Mouse (Mus musculus): ENCODE measurements around the gene Afap1. TPM values are rescaled to one million over a fixed set of nuclear protein-coding genes. Genes with fewer than 3 reads are reported as not detected.

Gene Afap1
- polyA plus RNA-seq, 1 experiment from 2014 or later, result 21.6 TPM

GRCm38 (mm10) chr5:35920557-35920956 lies 27.4 kb downstream of the Afap1 start:
- H3K4me1 ChIP-seq, result peaks cover 85% of the 10 kb centered on the region
- no peaks in the 10 kb centered on the region for H3K9me3 ChIP-seq (replicated peaks)
- H3K27me3 ChIP-seq (ENCODE audit: low read depth, poor library complexity, severe bottlenecking), result no peaks in the 10 kb centered on the region
- H3K4me3 ChIP-seq, result no peak overlapping the region
- H3K27ac ChIP-seq (replicated peaks), result peak overlapping the region; percentile 84
- DNase-seq (ENCODE audit: low spot score), result no peak
- no peaks in the 10 kb centered on the region for H3K36me3 ChIP-seq

- Histone ChIP-seq H3K36me3 (no peaks in the 10 kb centered on the region), H3K27me3 (ENCODE audit: low read depth, poor library complexity, severe bottlenecking) (no peaks in the 10 kb centered on the region), H3K4me1 (peaks cover 85% of the 10 kb centered on the region), H3K9me3 (replicated peaks) (no peaks in the 10 kb centered on the region), H3K4me3 (no peak overlapping the region), H3K27ac (replicated peaks) (peak overlapping the region; percentile 84)
- no peak for DNase-seq (ENCODE audit: low spot score)
- 80% methylated on average over 6 of the region's 6 CpGs for WGBS
These were observed 28.0 kb downstream of the Afap1 start for GRCm38 (mm10) chr5:35921141-35921540.

DNA sequence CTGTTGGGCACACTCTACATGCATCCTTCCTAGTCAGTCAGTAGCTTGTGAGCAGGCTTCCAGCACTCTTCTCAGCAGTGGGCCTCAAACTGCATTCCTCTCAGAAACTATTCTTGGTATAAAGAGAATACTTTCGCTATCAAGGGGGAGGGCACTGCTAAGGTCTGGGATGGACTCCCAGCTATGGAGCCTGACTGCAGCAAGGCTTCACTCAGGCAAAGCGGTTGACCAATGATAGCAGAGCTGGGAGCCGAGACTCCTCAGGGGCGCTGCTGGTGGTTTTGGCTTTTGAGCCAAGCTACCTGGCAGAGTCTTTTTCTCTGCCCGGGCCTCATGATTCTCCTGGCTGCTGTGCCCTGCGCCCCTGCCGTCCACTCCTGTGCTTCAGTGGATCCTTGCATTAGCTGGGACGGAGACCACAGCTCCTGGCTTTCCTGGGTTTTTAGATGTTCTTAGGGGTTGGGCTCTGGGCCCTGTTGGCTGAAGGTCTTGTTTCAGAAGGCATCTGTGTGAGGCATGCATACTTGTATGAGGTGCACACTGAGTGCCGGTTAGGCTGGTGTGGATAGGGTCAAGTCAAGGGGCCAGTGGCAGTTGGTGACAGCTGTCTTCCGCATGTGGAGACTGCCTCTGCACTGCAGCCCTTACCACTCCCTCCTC lies 28.6 kb downstream of the Afap1 start:
- Histone ChIP-seq H3K36me3 (no peaks in the 10 kb centered on the region), H3K9me3 (replicated peaks) (no peaks in the 10 kb centered on the region), H3K27me3 (ENCODE audit: low read depth, poor library complexity, severe bottlenecking) (no peaks in the 10 kb centered on the region), H3K27ac (replicated peaks) (peak overlapping the region; percentile 84), H3K4me3 (no peak overlapping the region), H3K4me1 (peaks cover 85% of the 10 kb centered on the region)
- 47% methylated on average over 10 of the region's 10 CpGs for WGBS
- peak; percentile 35 for DNase-seq (ENCODE audit: low spot score)

DNA sequence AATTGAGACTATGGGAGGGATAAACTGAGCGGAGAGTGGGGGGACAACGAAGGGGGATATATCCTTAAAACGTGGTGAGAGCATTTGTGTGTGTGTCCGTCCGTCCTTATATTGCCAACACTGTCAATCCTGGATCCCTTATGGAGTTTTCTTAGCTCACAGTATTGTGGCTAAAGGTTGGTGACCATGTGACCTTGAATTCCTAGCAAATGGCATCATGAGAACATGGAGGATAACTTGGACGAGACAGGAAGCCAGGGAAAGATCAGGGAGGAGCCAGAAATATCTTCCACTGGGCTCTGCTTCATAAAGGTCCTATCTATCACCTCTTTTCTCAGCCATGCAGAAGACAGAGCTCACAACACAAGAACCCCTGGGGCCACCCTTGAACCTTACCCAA lies 30.3 kb downstream of the Afap1 start:
- peaks cover 86% of the 10 kb centered on the region for H3K4me1 ChIP-seq
- no peak for DNase-seq (ENCODE audit: low spot score)
- H3K27me3 ChIP-seq (ENCODE audit: low read depth, poor library complexity, severe bottlenecking), result no peaks in the 10 kb centered on the region
- no peaks in the 10 kb centered on the region for H3K9me3 ChIP-seq (replicated peaks)
- H3K4me3 ChIP-seq, result no peak overlapping the region
- no peak overlapping the region for H3K27ac ChIP-seq (replicated peaks)
- H3K36me3 ChIP-seq, result no peaks in the 10 kb centered on the region
- WGBS, result 91% methylated on average over 6 of the region's 6 CpGs

- Histone ChIP-seq H3K36me3 (no peaks in the 10 kb centered on the region), H3K27me3 (ENCODE audit: low read depth, poor library complexity, severe bottlenecking) (no peaks in the 10 kb centered on the region), H3K27ac (replicated peaks) (peak overlapping the region; percentile 69), H3K4me3 (no peak overlapping the region), H3K4me1 (peaks cover 75% of the 10 kb centered on the region), H3K9me3 (replicated peaks) (no peaks in the 10 kb centered on the region)
- peak; percentile 26 for DNase-seq (ENCODE audit: low spot score)
- 78% methylated on average over 12 of the region's 12 CpGs for WGBS
These were observed 32.1 kb downstream of the Afap1 start for GRCm38 (mm10) chr5:35925171-35925634.

DNA sequence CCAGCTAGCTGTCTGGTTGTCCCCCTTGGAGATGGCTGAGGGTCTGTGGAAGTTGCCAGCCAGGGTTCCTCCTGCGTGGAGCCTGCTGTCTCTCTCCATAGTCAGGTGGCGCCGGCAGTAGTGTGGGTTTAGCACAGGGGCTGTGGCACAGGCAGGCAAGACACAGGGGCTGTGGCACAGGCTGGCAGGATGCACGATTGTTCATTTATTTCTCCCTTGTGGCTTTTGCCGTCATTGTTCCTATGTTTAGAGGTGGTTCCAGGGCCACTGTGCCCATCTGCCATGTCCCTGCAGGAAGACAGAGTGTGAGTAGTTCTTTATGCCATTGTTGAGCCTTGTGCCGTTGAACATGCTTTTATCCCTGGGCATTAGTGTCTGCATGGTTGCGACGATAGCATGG lies 33.4 kb downstream of the Afap1 start:
- H3K9me3 ChIP-seq (replicated peaks), result no peaks in the 10 kb centered on the region
- H3K4me3 ChIP-seq, result no peak overlapping the region
- no peaks in the 10 kb centered on the region for H3K27me3 ChIP-seq (ENCODE audit: low read depth, poor library complexity, severe bottlenecking)
- peaks cover 65% of the 10 kb centered on the region for H3K4me1 ChIP-seq
- no peaks in the 10 kb centered on the region for H3K36me3 ChIP-seq
- peak overlapping the region; percentile 5; the same call in 1 of the 2 replicates for H3K27ac ChIP-seq (replicated peaks)
- DNase-seq (ENCODE audit: low spot score), result no peak
- 88% methylated on average over 8 of the region's 8 CpGs for WGBS

DNA sequence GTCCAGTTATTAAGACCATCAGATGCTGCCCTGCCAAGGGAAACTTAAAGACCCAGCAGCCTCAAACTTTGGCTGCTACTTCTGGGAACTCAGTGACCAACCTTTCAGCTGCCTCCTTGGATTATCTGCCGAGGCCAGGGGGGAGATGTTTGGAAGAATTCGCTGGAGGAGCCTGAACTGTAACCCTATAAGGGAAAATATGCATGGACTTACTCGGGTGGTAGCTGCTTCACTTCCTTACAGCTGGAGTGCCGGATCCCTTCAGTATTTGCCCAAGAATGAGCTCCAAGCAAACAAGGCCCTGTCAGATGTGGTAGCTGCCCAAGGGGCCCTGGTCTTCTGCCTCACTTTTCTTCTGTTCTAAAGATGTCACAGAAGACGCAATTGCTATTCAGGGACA lies 38.2 kb downstream of the Afap1 start:
- DNase-seq (ENCODE audit: low spot score), result no peak
- no peak overlapping the region for H3K4me3 ChIP-seq
- H3K4me1 ChIP-seq, result peaks cover 33% of the 10 kb centered on the region
- H3K27ac ChIP-seq (replicated peaks), result no peak overlapping the region
- H3K9me3 ChIP-seq (replicated peaks), result no peaks in the 10 kb centered on the region
- H3K36me3 ChIP-seq, result peaks cover 9% of the 10 kb centered on the region
- H3K27me3 ChIP-seq (ENCODE audit: low read depth, poor library complexity, severe bottlenecking), result no peaks in the 10 kb centered on the region
- 72% methylated on average over 5 of the region's 5 CpGs for WGBS

GRCm38 (mm10) chr5:35933059-35933458 lies 39.9 kb downstream of the Afap1 start:
- peaks cover 16% of the 10 kb centered on the region for H3K36me3 ChIP-seq
- WGBS, result 82% methylated on average over 10 of the region's 10 CpGs
- H3K27ac ChIP-seq (replicated peaks), result 0 out of 2 replicates have a peak overlapping the region, but pooled peaks have one; percentile 23
- peaks cover 16% of the 10 kb centered on the region for H3K4me1 ChIP-seq
- no peak for DNase-seq (ENCODE audit: low spot score)
- H3K4me3 ChIP-seq, result no peak overlapping the region
- H3K27me3 ChIP-seq (ENCODE audit: low read depth, poor library complexity, severe bottlenecking), result no peaks in the 10 kb centered on the region
- H3K9me3 ChIP-seq (replicated peaks), result no peaks in the 10 kb centered on the region

DNA sequence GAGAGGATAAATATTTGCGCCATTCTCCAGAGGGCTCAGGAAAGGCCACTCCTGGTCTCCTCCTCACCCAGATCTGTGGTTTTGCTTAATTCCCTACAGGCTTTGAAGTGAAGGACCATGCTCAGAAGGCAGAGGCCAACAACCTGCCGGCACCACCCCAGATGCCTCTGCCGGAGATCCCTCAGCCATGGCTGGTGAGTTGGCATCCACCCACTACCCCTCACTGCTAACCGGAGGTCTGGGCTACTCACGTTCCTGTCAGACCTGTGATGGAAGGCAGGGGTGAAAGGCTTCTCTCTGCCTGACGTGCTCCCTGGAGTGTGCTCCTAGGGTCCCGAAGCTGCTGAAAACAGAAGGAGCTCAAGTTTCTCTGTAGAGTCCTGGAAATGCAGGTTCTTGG lies 42.8 kb downstream of the Afap1 start:
- WGBS, result 87% methylated on average over 7 of the region's 7 CpGs
- no peaks in the 10 kb centered on the region for H3K9me3 ChIP-seq (replicated peaks)
- no peak overlapping the region for H3K4me3 ChIP-seq
- peaks cover 16% of the 10 kb centered on the region for H3K4me1 ChIP-seq
- peaks cover 16% of the 10 kb centered on the region for H3K36me3 ChIP-seq
- no peak for DNase-seq (ENCODE audit: low spot score)
- H3K27ac ChIP-seq (replicated peaks), result no peak overlapping the region
- no peaks in the 10 kb centered on the region for H3K27me3 ChIP-seq (ENCODE audit: low read depth, poor library complexity, severe bottlenecking)

DNA sequence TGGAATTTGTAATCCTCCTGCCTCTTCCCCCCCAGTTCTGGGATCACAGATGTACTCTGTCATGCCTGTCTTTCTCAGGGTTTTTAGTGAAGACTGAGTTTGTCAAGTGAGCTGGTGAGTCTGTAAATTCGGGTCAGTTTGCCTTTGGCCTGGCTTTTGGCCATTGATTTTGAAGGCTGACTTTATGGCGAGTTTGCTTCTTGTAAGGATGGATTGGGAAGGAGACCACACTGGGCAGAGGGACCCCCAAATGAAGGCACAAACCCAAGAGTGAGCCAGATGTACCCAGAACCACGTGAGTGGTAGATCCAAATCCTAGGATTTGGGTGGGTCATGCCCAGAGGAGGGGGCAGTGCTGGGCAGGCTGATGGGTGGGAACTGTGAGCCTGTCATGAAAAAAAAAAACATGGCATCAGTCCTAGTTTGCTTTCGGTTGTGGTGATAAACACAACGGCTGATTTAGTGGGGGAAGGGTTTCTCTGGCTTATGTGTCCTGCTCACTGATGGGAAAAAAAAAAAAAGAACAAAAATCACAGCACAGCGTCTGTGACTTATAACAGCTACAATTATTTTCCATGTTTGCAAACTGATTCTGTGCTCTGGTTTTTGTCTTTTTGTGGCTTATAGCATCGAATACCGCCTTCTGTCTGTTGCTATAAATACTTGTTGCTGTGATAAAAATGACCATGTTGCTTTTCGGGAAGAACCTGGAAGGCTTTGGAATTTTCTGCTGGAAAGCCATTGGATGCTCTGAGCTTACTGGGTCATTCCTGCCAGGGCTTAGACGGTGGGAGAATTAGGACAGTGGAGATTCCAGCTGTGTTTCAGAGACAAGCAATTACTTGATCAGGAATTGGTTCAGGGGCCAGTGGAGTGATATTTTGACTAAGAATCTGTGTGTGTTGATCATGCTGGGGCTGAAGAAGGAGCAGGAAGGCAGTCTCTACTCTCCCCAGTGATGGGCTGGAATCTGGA lies 45.4 kb downstream of the Afap1 start:
- Histone ChIP-seq H3K4me3 (no peak overlapping the region), H3K27ac (replicated peaks) (no peak overlapping the region), H3K27me3 (ENCODE audit: low read depth, poor library complexity, severe bottlenecking) (no peaks in the 10 kb centered on the region), H3K9me3 (replicated peaks) (no peaks in the 10 kb centered on the region), H3K4me1 (0 out of 2 replicates have a peak, but pooled peaks cover 6% of the 10 kb centered on the region), H3K36me3 (peaks cover 22% of the 10 kb centered on the region)
- DNase-seq (ENCODE audit: low spot score), result no peak
- WGBS, result 81% methylated on average over 10 of the region's 10 CpGs

GRCm38 (mm10) chr5:35939958-35940357 lies 46.8 kb downstream of the Afap1 start:
- H3K9me3 ChIP-seq (replicated peaks), result no peaks in the 10 kb centered on the region
- H3K4me1 ChIP-seq, result peaks cover 7% of the 10 kb centered on the region; the same call in 1 of the 2 replicates
- H3K4me3 ChIP-seq, result no peak overlapping the region
- no peak overlapping the region for H3K27ac ChIP-seq (replicated peaks)
- no peak for DNase-seq (ENCODE audit: low spot score)
- peaks cover 32% of the 10 kb centered on the region for H3K36me3 ChIP-seq
- WGBS, result 95% methylated on average over 6 of the region's 6 CpGs
- no peaks in the 10 kb centered on the region for H3K27me3 ChIP-seq (ENCODE audit: low read depth, poor library complexity, severe bottlenecking)

DNA sequence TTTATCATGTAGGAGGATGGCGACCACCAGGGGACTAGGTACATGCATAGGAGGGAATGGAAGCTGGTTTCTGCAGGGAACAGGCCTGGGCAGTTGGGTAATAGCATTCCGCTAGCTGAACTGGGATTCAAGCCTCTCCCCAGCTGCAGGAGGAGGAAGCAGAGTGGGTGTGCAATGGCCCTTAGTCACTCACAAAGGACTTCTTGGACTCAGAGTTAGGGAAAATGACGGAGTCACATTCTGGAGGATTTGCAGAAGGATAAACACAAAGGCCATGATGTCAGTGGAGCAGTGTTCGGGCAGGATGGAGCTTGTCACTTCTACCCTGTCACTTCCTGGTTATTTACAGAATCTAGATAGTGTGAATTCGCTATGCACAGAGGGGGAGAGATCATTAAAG lies 50.4 kb downstream of the Afap1 start:
- H3K36me3 ChIP-seq, result peaks cover 45% of the 10 kb centered on the region
- no peaks in the 10 kb centered on the region for H3K9me3 ChIP-seq (replicated peaks)
- no peak overlapping the region for H3K4me3 ChIP-seq
- no peaks in the 10 kb centered on the region for H3K27me3 ChIP-seq (ENCODE audit: low read depth, poor library complexity, severe bottlenecking)
- no peak for DNase-seq (ENCODE audit: low spot score)
- no peak overlapping the region for H3K27ac ChIP-seq (replicated peaks)
- peaks cover 20% of the 10 kb centered on the region for H3K4me1 ChIP-seq
- WGBS, result 89% methylated on average over 5 of the region's 5 CpGs

- 90% methylated on average over 2 of the region's 2 CpGs for WGBS
- no peak overlapping the region for H3K27ac ChIP-seq (replicated peaks)
- H3K36me3 ChIP-seq, result peaks cover 71% of the 10 kb centered on the region
- H3K9me3 ChIP-seq (replicated peaks), result no peaks in the 10 kb centered on the region
- H3K4me3 ChIP-seq, result no peak overlapping the region
- no peak for DNase-seq (ENCODE audit: low spot score)
- H3K27me3 ChIP-seq (ENCODE audit: low read depth, poor library complexity, severe bottlenecking), result no peaks in the 10 kb centered on the region
- peaks cover 14% of the 10 kb centered on the region for H3K4me1 ChIP-seq
These were observed 53.7 kb downstream of the Afap1 start for GRCm38 (mm10) chr5:35946841-35947240.

All from midbrain, embryonic 10.5 days (tissue).